ENCODE assay signal across 26 mouse cellular contexts in the genomic region with DNA sequence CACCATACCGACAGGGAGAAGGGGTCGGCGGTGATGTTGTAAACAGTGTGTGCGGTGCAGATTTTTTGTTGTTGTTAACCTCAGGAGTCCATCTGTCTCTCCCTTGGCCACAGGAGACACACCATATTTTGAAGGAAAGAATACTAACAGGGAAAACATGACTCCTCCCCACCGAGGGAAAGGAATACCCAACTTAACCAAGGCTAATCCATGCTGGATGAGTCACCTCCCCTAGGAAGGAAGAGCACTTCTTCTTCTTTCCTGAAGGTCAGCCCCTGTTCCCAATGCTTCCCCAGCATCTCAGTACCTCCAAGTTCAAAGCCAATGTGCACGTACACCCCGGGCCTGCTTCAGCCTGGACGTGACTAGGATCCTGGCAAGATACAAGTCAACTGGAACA.
DNase-seq lines count a peak whose midpoint lies in the region; ATAC-seq and TF ChIP-seq lines count a peak whose summit lies in the region.
"Had no signal": no experiment of that assay in that cellular context is flagged by ENCODE, and none has a peak within 500 bp of the region (broad histone marks: within the 10 kb centered on the region; RNA-seq: fewer than 3 reads in every experiment).

No protein-coding gene starts in this region.

- H3K4me3 ChIP-seq in forebrain, embryonic 10.5 days: no peak overlapping the region
- no peak overlapping the region for H3K4me3 ChIP-seq in forebrain, embryonic 11.5 days (ENCODE audit: low read depth, low read length)
- no peak overlapping the region for H3K4me3 ChIP-seq in heart, postnatal 0 days (ENCODE audit: low read depth, low read length)
- no peak overlapping the region for H3K4me3 ChIP-seq in limb, embryonic 13.5 days
- H3K4me3 ChIP-seq: forebrain, embryonic 15.5 days; limb, embryonic 12.5 days; liver, embryonic 12.5 days; myocyte; neural tube, embryonic 12.5 days had no signal

- CTCF ChIA-PET in Patski (lab: Charles Lee): no interaction called here

- H3K27me3 ChIP-seq in forebrain, embryonic 10.5 days (ENCODE audit: poor library complexity, severe bottlenecking): no peaks in the 10 kb centered on the region
- no peaks in the 10 kb centered on the region for H3K27me3 ChIP-seq in forebrain, embryonic 11.5 days (ENCODE audit: control insufficient read depth, insufficient read depth, low read length)
- H3K27me3 ChIP-seq in heart, postnatal 0 days (ENCODE audit: control insufficient read depth, insufficient read depth, low read length): no peaks in the 10 kb centered on the region
- H3K27me3 ChIP-seq in Patski: no peaks in the 10 kb centered on the region
- H3K27me3 ChIP-seq in limb, embryonic 13.5 days: no peaks in the 10 kb centered on the region
- H3K27me3 ChIP-seq: forebrain, embryonic 15.5 days; limb, embryonic 12.5 days; liver, embryonic 12.5 days; neural tube, embryonic 12.5 days had no signal

- DNase-seq in forebrain, embryonic 10.5 days (ENCODE audit: extremely low spot score, low spot score): no peak
- DNase-seq in forebrain, embryonic 11.5 days (ENCODE audit: low spot score): no peak
- no peak for DNase-seq in heart, postnatal 0 days (ENCODE audit: low spot score)
- no peak for DNase-seq in heart, postnatal 10 days
- peak; percentile 59 for DNase-seq in Patski (ENCODE audit: low read depth, low spot score)
- DNase-seq in layer of hippocampus, postnatal 36 days: no peak
- DNase-seq in adrenal gland, postnatal 36 days: no peak
- DNase-seq: adrenal gland, adult 8-10 months; cerebellum, adult 8-10 months; cerebellum, postnatal 36 days; gastrocnemius, postnatal 25 days; heart, adult 11 months; kidney, adult 9 months; layer of hippocampus, adult 9-11 months; liver, postnatal 0 days; lung, postnatal 4 days; thymus, adult 2 months; thymus, postnatal 36 days had no signal

- no peaks in the 10 kb centered on the region for H3K9me3 ChIP-seq in forebrain, embryonic 10.5 days
- H3K9me3 ChIP-seq in forebrain, embryonic 11.5 days (ENCODE audit: control insufficient read depth, low read length): no peaks in the 10 kb centered on the region
- no peaks in the 10 kb centered on the region for H3K9me3 ChIP-seq in heart, postnatal 0 days (replicated peaks; ENCODE audit: control insufficient read depth, low read length)
- no peaks in the 10 kb centered on the region for H3K9me3 ChIP-seq in limb, embryonic 13.5 days
- H3K9me3 ChIP-seq: forebrain, embryonic 15.5 days; limb, embryonic 12.5 days; liver, embryonic 12.5 days; neural tube, embryonic 12.5 days had no signal

- WGBS in forebrain, embryonic 10.5 days: 87% methylated on average over 8 of the region's 8 CpGs
- WGBS in forebrain, embryonic 11.5 days: 89% methylated on average over 8 of the region's 8 CpGs
- 57% methylated on average over 8 of the region's 8 CpGs for WGBS in heart, postnatal 0 days
- WGBS in limb, embryonic 13.5 days: 81% methylated on average over 8 of the region's 8 CpGs

- intact Hi-C loops in heart, postnatal 10 days (cut with DNase I): no loop called here

- in situ Hi-C loops in Patski (cut with MboI; ENCODE audit: low pct_unique_long_range_greater_than_20kb): loop anchor here (5.0 kb wide), 1 partner anchor 51 kb away; no protein-coding TSS in a partner anchor

- no peak for TF ChIP-seq CTCF in heart, postnatal 0 days (IDR thresholded peaks at IDR 0.05; ENCODE audit: low read depth)
- TF ChIP-seq CTCF in Patski (IDR thresholded peaks at IDR 0.05): no peak

- no peak overlapping the region for H3K4me2 ChIP-seq in forebrain, embryonic 11.5 days (ENCODE audit: low read depth, low read length, severe bottlenecking)
- H3K4me2 ChIP-seq in heart, postnatal 0 days (ENCODE audit: low read depth, low read length): peak overlapping the region; percentile 38
- peak overlapping the region; percentile 33; the same call in 1 of the 2 replicates for H3K4me2 ChIP-seq in limb, embryonic 13.5 days (replicated peaks)
- H3K4me2 ChIP-seq: forebrain, embryonic 15.5 days; limb, embryonic 12.5 days; liver, embryonic 12.5 days; neural tube, embryonic 12.5 days had no signal

- H3K36me3 ChIP-seq in forebrain, embryonic 10.5 days (replicated peaks): peaks cover 25% of the 10 kb centered on the region
- H3K36me3 ChIP-seq in forebrain, embryonic 11.5 days (ENCODE audit: control insufficient read depth, insufficient read depth, low read length): no peaks in the 10 kb centered on the region
- no peaks in the 10 kb centered on the region for H3K36me3 ChIP-seq in heart, postnatal 0 days (replicated peaks; ENCODE audit: control insufficient read depth, insufficient read depth, low read length)
- peaks cover 21% of the 10 kb centered on the region for H3K36me3 ChIP-seq in limb, embryonic 13.5 days
- H3K36me3 ChIP-seq: forebrain, embryonic 15.5 days; liver, embryonic 12.5 days; neural tube, embryonic 12.5 days had no signal

- H3K4me1 ChIP-seq in forebrain, embryonic 10.5 days: peaks cover 25% of the 10 kb centered on the region
- H3K4me1 ChIP-seq in forebrain, embryonic 11.5 days (replicated peaks; ENCODE audit: control insufficient read depth, insufficient read depth, low read length): 0 out of 2 replicates have a peak, but pooled peaks cover 2% of the 10 kb centered on the region
- peaks cover 13% of the 10 kb centered on the region for H3K4me1 ChIP-seq in heart, postnatal 0 days (ENCODE audit: control insufficient read depth, insufficient read depth)
- peaks cover 43% of the 10 kb centered on the region for H3K4me1 ChIP-seq in limb, embryonic 13.5 days
- H3K4me1 ChIP-seq: forebrain, embryonic 15.5 days; neural tube, embryonic 12.5 days had no signal

- no peak for ATAC-seq in forebrain, embryonic 11.5 days (replicated peaks; ENCODE audit: low FRiP score)
- peak; percentile 21; the same call in 1 of the 2 replicates for ATAC-seq in heart, postnatal 0 days (ENCODE audit: insufficient read depth, low read depth)
- peak; percentile 55 for ATAC-seq in Patski
- no peak for ATAC-seq in limb, embryonic 13.5 days (ENCODE audit: low FRiP score, low read depth)
- ATAC-seq: CD4-positive, CD25-positive, alpha-beta regulatory T cell, adult 4 months; forebrain, embryonic 15.5 days; hindbrain, embryonic 16.5 days; liver, embryonic 12.5 days; liver, postnatal 0 days had no signal

- TF ChIP-seq EP300 in heart, postnatal 0 days (IDR thresholded peaks at IDR 0.05; ENCODE audit: low read depth): no peak

- peak overlapping the region; percentile 35; the same call in 1 of the 2 replicates for H3K27ac ChIP-seq in forebrain, embryonic 10.5 days
- no peak overlapping the region for H3K27ac ChIP-seq in forebrain, embryonic 11.5 days (ENCODE audit: low read depth, low read length)
- peak overlapping the region; percentile 48; the same call in 1 of the 2 replicates for H3K27ac ChIP-seq in heart, postnatal 0 days (ENCODE audit: low read depth)
- 0 out of 2 replicates have a peak overlapping the region, but pooled peaks have one; percentile 39 for H3K27ac ChIP-seq in limb, embryonic 13.5 days
- H3K27ac ChIP-seq: forebrain, embryonic 15.5 days; limb, embryonic 12.5 days; liver, embryonic 12.5 days; neural tube, embryonic 12.5 days had no signal

- no peak overlapping the region for H3K9ac ChIP-seq in forebrain, embryonic 11.5 days (ENCODE audit: low read length)
- no peak overlapping the region for H3K9ac ChIP-seq in heart, postnatal 0 days (replicated peaks; ENCODE audit: low read depth, low read length)
- no peak overlapping the region for H3K9ac ChIP-seq in limb, embryonic 13.5 days
- H3K9ac ChIP-seq: forebrain, embryonic 15.5 days; limb, embryonic 12.5 days; liver, embryonic 12.5 days; liver, postnatal 0 days; neural tube, embryonic 12.5 days had no signal

- POLR2A ChIA-PET in Patski (lab: Charles Lee): no interaction called here

Comparison
In these comparisons a context has a peak if more than half of its experiments do, and no peak if none do; other contexts are left out.
1. ATAC-seq: peak in heart, postnatal 0 days (single experiment) and Patski (single experiment); none in forebrain, embryonic 11.5 days (single experiment) and limb, embryonic 13.5 days (single experiment).